Mouse (Mus musculus): ENCODE measurements around the gene Cwc15.
A peak's percentile ranks its signal among the peaks of the same experiment; 100 is the strongest.
"Not testable (repeated sequence)": the region's sequence is repeated elsewhere in the genome, so short reads cannot be mapped to it uniquely, and the experiment has no call there.

Gene Cwc15

DNA sequence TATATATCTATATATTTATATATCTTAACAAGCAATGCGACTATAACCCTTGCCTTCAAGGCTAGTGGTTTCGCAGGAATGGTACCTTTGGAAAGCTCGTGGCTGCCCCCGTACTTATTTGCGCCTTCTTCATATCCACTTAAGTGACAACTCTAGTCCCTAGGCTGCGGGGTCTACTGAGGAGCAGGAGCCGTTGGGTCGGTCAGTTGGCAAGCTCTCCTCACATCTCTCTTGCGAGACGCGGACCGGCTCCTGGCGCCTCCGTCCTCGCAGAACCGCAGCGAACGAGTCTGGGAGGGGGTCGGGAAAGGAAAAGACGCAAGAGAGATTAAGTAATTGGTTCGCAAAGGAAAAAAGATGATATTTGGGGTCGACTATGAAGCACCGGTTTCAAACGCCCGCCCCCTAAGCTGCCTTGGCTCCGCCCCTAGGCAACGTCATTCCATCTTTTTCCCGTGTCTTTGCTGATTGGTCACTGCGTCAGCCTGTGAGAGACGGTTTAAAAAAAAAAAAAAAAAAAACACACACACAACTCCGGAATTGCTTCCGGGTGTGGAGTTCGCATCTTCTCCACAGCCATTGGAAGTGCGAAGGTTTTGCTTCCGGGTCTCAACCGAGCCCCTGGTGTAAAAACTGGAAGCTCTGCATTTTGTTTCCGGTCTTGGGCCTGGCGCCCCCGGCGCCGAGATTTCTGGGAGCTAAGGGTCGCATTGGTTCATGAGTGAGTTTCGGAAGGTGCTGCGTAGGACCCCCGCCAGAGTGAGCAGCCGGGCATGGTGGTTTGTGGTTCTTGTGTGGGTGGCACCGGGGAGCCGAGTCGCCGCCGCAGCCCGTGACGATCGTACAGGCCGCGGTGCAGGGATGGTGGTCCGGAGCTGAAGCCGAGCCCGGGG, at the start of gene Cwc15, which contains the start of gene Kdm4d:
Gene Cwc15 (plus strand): TSS at position 595 of the 893 bp plus-strand sequence.
Gene Kdm4d (minus strand): TSS at position 460 of the 893 bp plus-strand sequence.
- peak; percentile 93 for DNase-seq

GRCm38 (mm10) chr9:14451120-14451519, 49.3 kb upstream of the Cwc15 start:
- DNase-seq: not testable (repeated sequence)

- DNase-seq: no peak
Observed at GRCm38 (mm10) chr9:14456320-14456719, 44.1 kb upstream of the Cwc15 start.

- DNase-seq: not testable (repeated sequence)
Observed at GRCm38 (mm10) chr9:14462536-14462935, 37.9 kb upstream of the Cwc15 start.

- DNase-seq: not testable (repeated sequence)
Observed at GRCm38 (mm10) chr9:14463668-14464067, 36.7 kb upstream of the Cwc15 start.

- DNase-seq: no peak
Observed at GRCm38 (mm10) chr9:14498896-14499705, 1.3 kb upstream of the Cwc15 start.

- no peak for DNase-seq
Observed at GRCm38 (mm10) chr9:14500916-14501424, 553 bp downstream of the Cwc15 start.

DNA sequence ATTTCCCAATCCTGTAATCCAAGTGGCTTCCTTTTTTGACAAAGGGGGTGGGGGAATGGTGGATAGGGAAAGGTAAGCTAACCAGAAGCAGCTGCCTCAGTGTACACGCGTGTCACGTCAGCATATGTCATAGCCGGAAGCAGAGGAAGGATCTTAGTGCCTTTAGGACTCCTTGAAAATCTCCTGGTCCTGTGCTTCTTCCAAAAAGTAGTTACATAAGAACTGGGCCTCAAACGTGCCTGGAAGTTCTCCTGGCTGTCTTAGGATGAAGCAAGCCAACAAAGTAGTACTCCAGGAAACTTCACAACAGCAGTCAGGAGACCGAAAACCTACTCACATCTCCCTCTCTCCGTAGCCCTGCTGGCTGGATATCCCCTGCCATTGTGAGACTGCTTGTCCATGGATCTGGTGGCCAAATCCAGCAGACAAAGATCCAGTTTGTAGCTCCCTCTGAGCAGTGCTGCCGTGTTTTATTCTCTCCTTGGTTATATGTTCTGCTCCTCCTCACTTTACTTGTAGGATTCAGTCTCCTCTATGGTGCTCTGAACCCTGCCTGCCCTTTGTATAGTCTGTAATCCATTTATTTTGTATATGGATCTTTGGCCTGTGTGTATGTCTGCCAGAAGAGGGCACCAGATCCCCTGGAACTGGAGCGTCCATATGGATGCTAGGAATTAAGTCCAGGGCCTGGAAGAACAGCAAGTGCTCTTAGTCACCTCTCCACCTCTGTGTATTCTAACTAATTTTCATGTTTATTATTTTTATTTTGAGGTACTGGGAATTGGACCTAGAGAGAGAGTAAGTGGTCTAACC, 12.4 kb downstream of the Cwc15 start:
- DNase-seq: peak; percentile 30

DNA sequence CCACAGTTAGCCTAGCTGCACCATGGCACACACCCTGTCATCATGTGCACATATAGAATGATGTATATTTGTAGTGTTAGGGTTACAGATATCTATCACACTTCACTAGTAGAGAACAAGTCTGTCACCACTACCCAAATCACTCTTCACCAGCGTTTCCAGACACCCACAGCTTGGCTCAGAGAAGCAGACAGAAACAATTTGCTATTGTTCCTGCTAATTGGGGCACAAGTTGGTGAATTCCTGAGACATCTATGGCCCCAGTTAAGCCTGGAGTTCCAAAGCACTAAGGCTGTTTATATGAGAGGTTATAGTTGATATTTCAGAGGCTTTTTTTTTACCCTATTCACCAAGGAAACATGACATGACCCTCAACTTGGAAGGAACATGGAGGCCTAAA, 16.9 kb downstream of the Cwc15 start:
- DNase-seq: no peak

- DNase-seq: no peak
Observed at GRCm38 (mm10) chr9:14518105-14518504, 17.7 kb downstream of the Cwc15 start.

- no peak for DNase-seq
Observed at GRCm38 (mm10) chr9:14520971-14521670, 20.7 kb downstream of the Cwc15 start.

DNA sequence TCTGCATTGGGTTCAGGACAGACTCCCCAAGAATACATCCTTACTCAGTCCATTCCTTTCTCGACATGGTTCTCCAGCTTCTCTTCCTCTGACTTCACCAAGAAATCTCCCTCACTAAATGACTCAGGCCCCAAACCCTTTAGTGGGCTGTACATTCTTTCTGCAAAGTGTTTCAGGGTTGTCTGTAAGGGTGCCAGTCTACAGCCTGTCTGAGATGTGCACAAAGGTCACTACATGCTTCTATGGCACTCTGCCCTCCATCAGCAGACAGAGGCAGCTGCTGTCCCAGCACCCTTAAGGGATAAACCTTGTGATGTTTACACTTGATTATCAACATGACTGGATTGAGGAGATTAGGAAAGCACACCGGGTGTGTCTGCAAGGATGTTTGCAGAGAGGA, 21.3 kb downstream of the Cwc15 start:
- no peak for DNase-seq

- DNase-seq: peak; percentile 68
Observed at GRCm38 (mm10) chr9:14523408-14524043, 23.1 kb downstream of the Cwc15 start.

DNA sequence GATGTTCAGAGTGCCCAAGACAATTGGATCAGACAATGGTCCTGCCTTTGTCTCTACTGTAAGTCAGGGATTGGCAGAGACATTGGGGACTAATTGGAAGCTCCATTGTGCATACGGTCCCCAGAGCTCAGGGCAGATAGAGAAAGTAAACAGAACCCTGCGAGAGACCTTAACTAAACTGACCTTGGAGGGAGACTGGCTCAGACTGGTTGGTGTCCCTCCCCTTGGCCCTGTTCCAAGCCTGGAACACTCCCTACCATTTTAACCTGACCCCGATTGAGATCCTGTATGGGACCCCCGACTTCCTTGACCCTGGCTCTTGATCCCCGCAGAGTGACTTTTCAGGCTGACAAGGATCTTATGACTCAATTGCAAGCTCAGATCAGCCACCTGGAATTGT, 29.6 kb downstream of the Cwc15 start:
- DNase-seq: no peak

GRCm38 (mm10) chr9:14532283-14532682, 31.9 kb downstream of the Cwc15 start:
- DNase-seq: no peak

- no peak for DNase-seq
Observed at GRCm38 (mm10) chr9:14533659-14534058, 33.2 kb downstream of the Cwc15 start.

DNA sequence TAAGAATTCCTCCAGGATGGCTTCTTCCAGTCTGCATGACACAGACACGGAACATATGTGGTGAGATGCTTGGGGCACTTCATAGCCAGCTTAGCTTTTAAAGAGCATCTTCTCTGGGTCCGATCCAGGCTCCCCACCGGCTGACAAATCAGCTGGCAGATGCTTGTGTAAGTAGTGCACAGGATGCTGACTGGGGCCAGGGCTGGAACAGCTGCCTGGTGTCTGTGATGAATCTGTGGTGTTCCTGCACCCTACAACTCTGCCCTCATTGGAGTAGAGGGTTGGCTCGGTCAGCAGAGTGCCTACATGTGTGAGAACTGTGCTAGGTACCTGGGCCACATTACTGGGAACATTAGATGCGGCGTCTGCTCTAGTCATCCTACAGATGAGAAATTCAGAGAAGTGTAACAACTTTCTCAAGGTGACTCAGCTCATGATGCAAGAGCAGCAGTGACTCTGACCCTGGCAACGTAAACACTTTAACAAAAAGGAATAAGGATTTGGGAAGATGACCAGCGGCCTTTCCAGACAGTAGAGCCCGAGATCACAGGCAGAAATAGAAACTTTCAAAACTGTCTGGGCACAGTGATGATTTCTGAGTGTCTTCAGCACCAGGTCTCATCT, 34.5 kb downstream of the Cwc15 start:
- no peak for DNase-seq

GRCm38 (mm10) chr9:14544034-14544757, 43.8 kb downstream of the Cwc15 start:
- DNase-seq: no peak

DNA sequence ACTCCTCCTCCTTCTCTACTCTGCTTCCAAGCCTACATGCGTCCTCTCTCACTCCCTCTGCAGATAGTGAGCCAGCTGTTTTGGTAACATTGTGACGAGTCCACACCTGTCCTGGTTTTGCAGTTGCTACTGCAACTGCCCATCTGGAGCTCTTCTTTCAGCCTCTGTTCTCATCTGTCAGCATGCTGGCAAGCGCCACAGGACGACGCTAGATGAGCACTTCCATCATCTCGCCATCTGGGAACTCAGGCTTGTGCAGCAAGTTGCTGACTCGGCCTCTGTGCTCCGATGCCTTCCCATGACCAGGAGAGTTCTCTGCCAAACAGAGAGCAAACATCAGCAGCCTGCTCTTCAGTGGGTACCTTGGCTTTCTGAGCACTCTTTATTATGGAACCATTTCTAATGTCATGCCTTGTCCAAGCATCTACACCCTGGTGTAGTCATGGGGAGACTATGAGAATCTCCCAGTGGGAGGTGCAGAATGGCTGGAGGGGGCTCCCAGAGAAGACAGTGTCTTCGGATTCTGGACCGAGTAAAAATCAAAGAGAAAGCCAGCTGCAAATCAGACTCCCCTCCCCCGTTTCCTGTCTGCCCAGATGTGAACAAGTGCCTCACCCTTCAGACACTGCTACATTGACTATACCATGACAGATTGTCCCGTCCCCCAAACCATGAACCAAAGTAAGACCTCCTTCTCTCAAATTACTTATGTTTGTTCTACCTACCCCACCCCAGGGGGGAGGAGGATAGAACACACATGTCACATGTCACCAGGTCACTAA, 47.4 kb downstream of the Cwc15 start:
- DNase-seq: no peak
